ENCODE assay signal across 8 mouse cellular contexts in the genomic region with DNA sequence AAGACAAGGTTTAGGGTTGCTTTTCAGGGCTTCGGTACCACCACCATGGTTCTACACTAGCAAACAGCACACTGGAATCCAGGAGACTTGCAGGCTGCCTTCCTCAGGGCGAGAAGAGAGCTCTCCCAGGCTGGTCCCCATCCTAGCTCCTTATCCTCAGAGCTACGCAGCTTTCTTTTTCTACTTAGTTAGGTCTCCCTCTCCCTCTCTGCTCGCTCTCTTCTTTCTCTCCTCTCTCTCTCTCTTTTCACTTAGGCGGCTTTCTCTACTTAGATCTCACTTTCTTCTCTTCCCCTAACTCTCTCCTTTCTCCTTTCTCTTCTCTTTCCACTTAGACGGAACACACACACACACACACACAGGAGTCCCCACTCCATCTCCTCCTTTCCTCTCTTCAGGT. TPM values are rescaled to one million over a fixed set of nuclear protein-coding genes. Genes with fewer than 3 reads are reported as not detected.
A peak's percentile ranks its signal among the peaks of the same experiment; 100 is the strongest.
DNase-seq lines count a peak whose midpoint lies in the region; ATAC-seq and TF ChIP-seq lines count a peak whose summit lies in the region.

No protein-coding gene starts in this region.

- DNase-seq in thymus, adult 2 months: no peak
- DNase-seq in thymus, adult 18-20 months: no peak
- DNase-seq in liver, embryonic 13.5 days: no peak
- DNase-seq in cerebellum, postnatal 4 days (ENCODE audit: low spot score in 2 of 2): no peak
- DNase-seq in gastrocnemius, adult 8-10 months (ENCODE audit: low spot score in 2 of 2): no peak
- no peak for DNase-seq in frontal cortex, postnatal 10 days (ENCODE audit: low spot score in 2 of 2)

- H3K4me1 ChIP-seq in erythroblast, embryonic 14.5 days (ENCODE audit: control insufficient read depth): peaks cover 5% of the 10 kb centered on the region
- H3K4me1 ChIP-seq in thymus, adult 2 months (replicated peaks; ENCODE audit: control insufficient read depth, insufficient read depth, low read length): peaks cover 25% of the 10 kb centered on the region
- peaks cover 41% of the 10 kb centered on the region for H3K4me1 ChIP-seq in liver, embryonic 13.5 days (replicated peaks)

- H3K36me3 ChIP-seq in erythroblast, embryonic 14.5 days (ENCODE audit: control insufficient read depth): no peaks in the 10 kb centered on the region
- no peaks in the 10 kb centered on the region for H3K36me3 ChIP-seq in thymus, adult 2 months (ENCODE audit: control insufficient read depth, insufficient read depth, low read length)
- no peaks in the 10 kb centered on the region for H3K36me3 ChIP-seq in liver, embryonic 13.5 days

- no peak for ATAC-seq in erythroblast, adult 5-6 weeks (replicated peaks; ENCODE audit: low FRiP score, poor library complexity, severe bottlenecking)
- ATAC-seq in liver, embryonic 13.5 days (ENCODE audit: low read depth): no peak

- peaks cover 49% of the 10 kb centered on the region for H3K27me3 ChIP-seq in erythroblast, embryonic 14.5 days (ENCODE audit: control insufficient read depth)
- no peaks in the 10 kb centered on the region; the same call in 1 of the 2 replicates for H3K27me3 ChIP-seq in thymus, adult 2 months (ENCODE audit: control insufficient read depth, insufficient read depth, low read length)
- peaks cover 26% of the 10 kb centered on the region for H3K27me3 ChIP-seq in liver, embryonic 13.5 days

- peak overlapping the region; percentile 50 for H3K9ac ChIP-seq in liver, embryonic 13.5 days

- WGBS in thymus, adult 2 months: 41% methylated on average over 6 of the region's 6 CpGs
- 23% methylated on average over 6 of the region's 6 CpGs for WGBS in liver, embryonic 13.5 days (ENCODE audit: insufficient replicate concordance)

- no peak for TF ChIP-seq POLR2A in thymus, adult 2 months (IDR thresholded peaks at IDR 0.05; ENCODE audit: control insufficient read depth, extremely low read depth, insufficient read depth, low read length, poor library complexity)

- no peak overlapping the region for H3K27ac ChIP-seq in thymus, adult 2 months (ENCODE audit: control insufficient read depth, insufficient read depth, low read length)
- peak overlapping the region; percentile 58 for H3K27ac ChIP-seq in liver, embryonic 13.5 days

- TF ChIP-seq CTCF in thymus, adult 2 months (IDR thresholded peaks at IDR 0.05; ENCODE audit: borderline replicate concordance, control insufficient read depth, extremely low read depth, insufficient read depth, low read length, poor library complexity): no peak

- H3K4me2 ChIP-seq in liver, embryonic 13.5 days: peak overlapping the region; percentile 63

- H3K4me3 ChIP-seq in erythroblast, embryonic 14.5 days (replicated peaks): peak overlapping the region; percentile 23
- H3K4me3 ChIP-seq in thymus, adult 2 months (ENCODE audit: control insufficient read depth, insufficient read depth, low read length): peak overlapping the region; percentile 34
- peak overlapping the region; percentile 51 for H3K4me3 ChIP-seq in liver, embryonic 13.5 days (replicated peaks)

- H3K9me3 ChIP-seq in erythroblast, embryonic 14.5 days (ENCODE audit: control insufficient read depth, low read length): no peaks in the 10 kb centered on the region
- no peaks in the 10 kb centered on the region for H3K9me3 ChIP-seq in liver, embryonic 13.5 days (replicated peaks)

RNA-seq across cellular contexts. Expression of a gene that starts 20.0 kb away (rescaled TPM):
- polyA plus RNA-seq in erythroblast, embryonic 14.5 days (2012): not detected in 2 replicates
- not detected in 2 replicates for total RNA-seq in erythroblast, adult 5-6 weeks (2015; ENCODE audit: low replicate concordance)
- total RNA-seq in erythroblast, adult 5-6 weeks (2017; ENCODE audit: low replicate concordance): not detected in 2 replicates
- 0.39 and 0.56 TPM in 2 replicates for polyA plus RNA-seq in thymus, adult 2 months (2012; rRNA removed)
- polyA plus RNA-seq in liver, embryonic 13.5 days (2015; fragmentation: Nextera tagmentation; extraction: Ambion mirVana): 0.10 and 0.15 TPM in 2 replicates
- under 1 TPM in 1 of 4 experiments, not detected in 3; 0.68 TPM for total RNA-seq in gastrocnemius, adult 8-10 months (2022)

RNA-seq across cellular contexts. Expression of a gene that starts 26.5 kb away (rescaled TPM):
- not detected in 2 replicates for polyA plus RNA-seq in erythroblast, embryonic 14.5 days (2012)
- total RNA-seq in erythroblast, adult 5-6 weeks (2015; ENCODE audit: low replicate concordance): not detected in 2 replicates
- total RNA-seq in erythroblast, adult 5-6 weeks (2017; ENCODE audit: low replicate concordance): not detected in 2 replicates
- polyA plus RNA-seq in thymus, adult 2 months (2012; rRNA removed): 0.67 and 0.89 TPM in 2 replicates
- polyA plus RNA-seq in liver, embryonic 13.5 days (2015; fragmentation: Nextera tagmentation; extraction: Ambion mirVana): 0.20 and 0.27 TPM in 2 replicates
- not detected for total RNA-seq in gastrocnemius, adult 8-10 months (2022)

RNA-seq across cellular contexts. Expression of a gene that starts 28.3 kb away (rescaled TPM):
- polyA plus RNA-seq in erythroblast, embryonic 14.5 days (2012): not detected in 2 replicates
- not detected in 2 replicates for total RNA-seq in erythroblast, adult 5-6 weeks (2015; ENCODE audit: low replicate concordance)
- not detected in 2 replicates for total RNA-seq in erythroblast, adult 5-6 weeks (2017; ENCODE audit: low replicate concordance)
- polyA plus RNA-seq in thymus, adult 2 months (2012; rRNA removed): 0.58 and 0.64 TPM in 2 replicates
- 0.03 TPM in 1 of 2 replicates, not detected in the other for polyA plus RNA-seq in liver, embryonic 13.5 days (2015; fragmentation: Nextera tagmentation; extraction: Ambion mirVana)
- total RNA-seq in gastrocnemius, adult 8-10 months (2022): not detected

RNA-seq across cellular contexts. Expression of a gene that starts 55.7 kb away (rescaled TPM):
- 0.06 and 0.10 TPM in 2 replicates for polyA plus RNA-seq in erythroblast, embryonic 14.5 days (2012)
- 0.63 and 1.9 TPM in 2 replicates for total RNA-seq in erythroblast, adult 5-6 weeks (2015; ENCODE audit: low replicate concordance)
- total RNA-seq in erythroblast, adult 5-6 weeks (2017; ENCODE audit: low replicate concordance): 0.42 TPM in 1 of 2 replicates, not detected in the other
- polyA plus RNA-seq in thymus, adult 2 months (2012; rRNA removed): 17.5 and 19.8 TPM in 2 replicates
- 5.0 and 5.3 TPM in 2 replicates for polyA plus RNA-seq in liver, embryonic 13.5 days (2015; fragmentation: Nextera tagmentation; extraction: Ambion mirVana)
- 1 to 10 TPM; 3.2 to 7.1 (median 5.1) TPM for total RNA-seq in gastrocnemius, adult 8-10 months (2022)
